Mouse (Mus musculus): ENCODE measurements around the gene Abcc1. TPM values are rescaled to one million over a fixed set of nuclear protein-coding genes. Genes with fewer than 3 reads are reported as not detected.

The Abcc1 gene
- polyA plus RNA-seq, 1 experiment from 2014 or later = 15.6 TPM

DNA sequence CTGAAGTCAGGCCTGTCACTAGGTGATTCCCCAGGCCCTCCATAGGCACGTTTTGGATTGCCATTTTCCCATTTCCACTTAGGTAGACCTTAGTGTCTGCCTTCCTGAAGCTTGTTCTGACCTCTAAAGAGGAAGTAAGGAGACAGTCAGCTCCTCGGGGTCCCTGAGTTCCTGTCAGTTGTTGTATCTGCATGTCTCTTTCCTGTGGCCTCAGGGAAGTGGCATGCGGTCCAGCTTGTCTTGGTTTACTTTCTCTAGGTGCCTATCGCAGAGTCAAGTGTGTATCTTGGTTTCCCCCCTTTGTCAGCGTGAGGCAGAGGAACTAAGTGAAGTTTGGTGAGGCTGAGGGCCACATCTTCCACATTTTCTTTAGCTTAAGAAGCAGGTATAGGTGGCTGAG is 17.3 kb downstream of the Abcc1 start:
- H3K27ac ChIP-seq = no peak overlapping the region
- no peak overlapping the region for H3K9ac ChIP-seq
- no peak for ATAC-seq (ENCODE audit: insufficient number of reproducible peaks, low FRiP score, low TSS enrichment, low read depth)
- no peak overlapping the region for H3K4me3 ChIP-seq
- no peaks in the 10 kb centered on the region for H3K9me3 ChIP-seq
- no peaks in the 10 kb centered on the region for H3K27me3 ChIP-seq
- H3K4me2 ChIP-seq = no peak overlapping the region
- WGBS = 74% methylated on average over 5 of the region's 5 CpGs
- no peaks in the 10 kb centered on the region for H3K36me3 ChIP-seq
- peaks cover 6% of the 10 kb centered on the region; the same call in 1 of the 2 replicates for H3K4me1 ChIP-seq

DNA sequence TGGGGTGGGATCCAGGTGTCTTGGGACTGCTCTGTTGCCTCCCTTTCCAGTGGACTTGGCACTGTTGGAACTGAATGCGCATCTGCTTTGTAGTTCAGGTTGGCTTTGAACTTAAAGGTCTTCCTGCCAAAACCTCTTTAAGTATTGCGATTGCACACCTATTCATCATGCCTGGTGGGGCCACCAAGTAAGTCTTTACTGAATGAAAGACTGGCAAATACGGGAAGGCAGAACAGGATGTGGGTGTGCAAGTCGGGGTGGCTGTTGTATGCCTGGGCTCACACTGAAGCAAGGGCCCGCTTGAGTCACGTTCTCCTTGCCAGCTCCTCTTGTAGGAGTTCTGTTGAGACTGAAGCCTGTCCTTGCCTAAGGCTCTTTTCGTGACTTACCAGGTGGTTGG is 18.5 kb downstream of the Abcc1 start:
- Histone ChIP-seq H3K9me3 (no peaks in the 10 kb centered on the region), H3K27ac (no peak overlapping the region), H3K9ac (no peak overlapping the region), H3K27me3 (no peaks in the 10 kb centered on the region), H3K4me3 (no peak overlapping the region), H3K36me3 (no peaks in the 10 kb centered on the region), H3K4me1 (peaks cover 6% of the 10 kb centered on the region; the same call in 1 of the 2 replicates), H3K4me2 (no peak overlapping the region)
- no peak for ATAC-seq (ENCODE audit: insufficient number of reproducible peaks, low FRiP score, low TSS enrichment, low read depth)
- 80% methylated on average over 7 of the region's 7 CpGs for WGBS

DNA sequence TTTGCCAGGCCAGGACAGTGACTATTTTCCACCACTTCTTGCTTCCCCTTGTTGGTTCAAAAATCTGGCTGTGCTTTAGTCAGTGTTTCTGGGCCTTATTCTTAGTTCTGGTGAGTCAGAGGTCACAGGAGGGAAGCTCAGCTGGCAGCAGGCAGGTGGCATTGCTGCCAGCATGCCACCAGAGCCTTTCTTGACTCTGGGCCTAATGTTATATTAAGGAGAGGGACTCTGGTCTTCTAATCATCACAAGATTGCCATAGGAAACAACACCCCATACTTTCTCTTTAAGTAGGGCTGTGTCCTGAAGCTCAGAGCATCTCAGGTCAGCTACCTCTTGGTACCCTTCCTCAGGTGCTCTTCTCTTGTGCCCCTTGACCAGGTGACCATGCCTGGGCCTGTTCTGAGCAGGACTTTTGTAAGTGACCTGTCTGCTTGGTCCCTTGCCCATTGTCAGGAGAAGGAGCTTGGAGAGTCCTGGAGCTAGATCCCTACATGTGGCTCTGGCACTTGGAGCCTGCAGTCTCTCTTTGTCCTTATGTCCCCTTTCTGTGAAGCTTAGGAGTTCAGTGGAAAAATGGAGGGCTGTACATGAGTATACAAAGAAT is 19.8 kb downstream of the Abcc1 start:
- ATAC-seq (ENCODE audit: insufficient number of reproducible peaks, low FRiP score, low TSS enrichment, low read depth) = no peak
- no peaks in the 10 kb centered on the region for H3K36me3 ChIP-seq
- H3K27me3 ChIP-seq = no peaks in the 10 kb centered on the region
- no peak overlapping the region for H3K27ac ChIP-seq
- H3K4me1 ChIP-seq = peaks cover 6% of the 10 kb centered on the region; the same call in 1 of the 2 replicates
- no peaks in the 10 kb centered on the region for H3K9me3 ChIP-seq
- H3K4me2 ChIP-seq = no peak overlapping the region
- no peak overlapping the region for H3K4me3 ChIP-seq
- no peak overlapping the region for H3K9ac ChIP-seq

DNA sequence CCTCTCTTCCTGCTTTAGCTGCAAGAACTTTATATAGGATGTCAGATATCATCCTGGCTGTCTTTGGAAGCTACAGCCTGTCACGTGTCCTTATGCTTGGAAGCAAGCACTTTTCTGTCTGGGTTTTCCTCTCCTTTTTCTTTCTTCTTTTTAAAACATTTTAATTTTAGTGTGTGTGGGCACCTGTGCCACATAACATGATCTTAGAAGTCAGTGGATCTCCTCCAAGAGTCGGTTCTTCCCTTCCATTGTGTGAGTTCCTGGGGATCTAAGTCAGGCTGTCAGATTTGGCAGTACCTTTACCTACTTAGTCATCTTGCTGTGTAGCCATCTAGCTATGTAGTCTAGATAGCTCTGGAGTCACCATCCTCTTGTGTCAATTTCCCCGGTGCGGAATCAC is 37.9 kb downstream of the Abcc1 start:
- Histone ChIP-seq H3K36me3 (peaks cover 19% of the 10 kb centered on the region), H3K4me1 (no peaks in the 10 kb centered on the region), H3K27me3 (no peaks in the 10 kb centered on the region), H3K27ac (no peak overlapping the region), H3K9ac (no peak overlapping the region), H3K4me2 (no peak overlapping the region), H3K9me3 (no peaks in the 10 kb centered on the region), H3K4me3 (no peak overlapping the region)
- WGBS = 93% methylated on average over 4 of the region's 4 CpGs
- ATAC-seq (ENCODE audit: insufficient number of reproducible peaks, low FRiP score, low TSS enrichment, low read depth) = no peak

DNA sequence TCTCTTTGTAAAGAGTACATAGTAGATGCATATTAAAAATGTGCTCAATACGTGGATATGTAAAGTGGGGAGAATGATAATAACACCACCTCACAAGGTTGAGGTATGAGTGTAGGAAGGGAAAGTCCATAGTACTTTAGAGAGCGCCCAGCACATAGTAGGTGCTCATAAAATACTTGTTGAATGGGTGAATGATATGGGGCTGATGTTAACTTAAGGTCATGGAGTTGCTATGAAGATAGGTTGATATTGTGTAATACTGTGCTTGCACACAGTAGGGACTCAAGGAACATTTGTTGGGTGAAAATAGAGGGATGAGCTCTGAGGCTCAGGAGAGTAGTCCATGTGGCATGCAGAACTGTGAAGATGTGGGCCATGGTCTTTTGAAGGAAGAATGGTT is 42.1 kb downstream of the Abcc1 start:
- no peak for ATAC-seq (ENCODE audit: insufficient number of reproducible peaks, low FRiP score, low TSS enrichment, low read depth)
- WGBS = 87% methylated on average over 2 of the region's 2 CpGs
- peaks cover 34% of the 10 kb centered on the region for H3K36me3 ChIP-seq
- no peaks in the 10 kb centered on the region for H3K9me3 ChIP-seq
- no peaks in the 10 kb centered on the region for H3K4me1 ChIP-seq
- no peak overlapping the region for H3K4me2 ChIP-seq
- H3K9ac ChIP-seq = no peak overlapping the region
- H3K27me3 ChIP-seq = no peaks in the 10 kb centered on the region
- no peak overlapping the region for H3K27ac ChIP-seq
- H3K4me3 ChIP-seq = no peak overlapping the region

DNA sequence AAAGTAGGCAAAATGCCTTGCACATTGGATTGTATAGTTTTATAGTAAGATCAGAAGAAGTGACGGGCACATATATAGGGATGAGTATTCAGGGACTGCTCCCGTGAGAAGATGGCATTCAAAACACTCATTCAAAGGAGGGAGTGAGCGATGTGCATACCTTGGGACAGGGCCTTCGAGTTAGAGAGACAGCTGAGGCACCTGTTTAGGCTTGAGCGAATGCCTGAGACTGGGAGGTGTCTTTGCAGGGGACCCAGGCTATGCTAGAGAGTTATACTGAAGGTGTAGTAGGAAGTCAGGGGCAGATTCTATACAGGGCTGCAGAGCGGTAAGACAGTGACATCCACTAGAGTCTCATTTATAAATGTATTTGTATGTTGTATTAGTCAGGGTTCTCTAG is 44.3 kb downstream of the Abcc1 start:
- Histone ChIP-seq H3K9ac (no peak overlapping the region), H3K9me3 (no peaks in the 10 kb centered on the region), H3K36me3 (peaks cover 46% of the 10 kb centered on the region), H3K27ac (no peak overlapping the region), H3K4me2 (no peak overlapping the region), H3K27me3 (no peaks in the 10 kb centered on the region), H3K4me1 (no peaks in the 10 kb centered on the region), H3K4me3 (no peak overlapping the region)
- ATAC-seq (ENCODE audit: insufficient number of reproducible peaks, low FRiP score, low TSS enrichment, low read depth) = no peak
- 94% methylated on average over 6 of the region's 6 CpGs for WGBS

DNA sequence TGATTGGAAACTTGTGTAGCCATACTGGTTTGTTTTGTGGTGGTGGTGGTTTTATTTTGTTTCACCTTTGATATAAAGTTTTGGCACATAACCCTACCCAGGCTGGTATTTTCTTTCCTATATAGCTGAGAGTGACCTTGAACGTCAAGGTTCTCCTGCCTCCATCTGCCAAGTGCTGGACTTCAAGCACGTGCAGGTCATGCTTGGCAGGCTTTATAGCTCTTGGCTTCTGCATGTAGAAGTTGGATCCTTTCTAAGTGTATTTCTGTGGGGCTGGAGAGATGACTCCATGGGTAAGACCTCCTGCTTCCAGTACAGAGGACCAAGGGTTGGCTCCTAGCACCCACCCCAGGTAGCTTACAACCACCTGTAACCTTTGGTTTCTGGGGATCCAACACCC is 47.8 kb downstream of the Abcc1 start:
- no peaks in the 10 kb centered on the region for H3K27me3 ChIP-seq
- no peak for ATAC-seq (ENCODE audit: insufficient number of reproducible peaks, low FRiP score, low TSS enrichment, low read depth)
- WGBS = 78% methylated on average over 2 of the region's 2 CpGs
- no peaks in the 10 kb centered on the region for H3K4me1 ChIP-seq
- H3K9ac ChIP-seq = no peak overlapping the region
- H3K36me3 ChIP-seq = peaks cover 53% of the 10 kb centered on the region
- H3K9me3 ChIP-seq = no peaks in the 10 kb centered on the region
- no peak overlapping the region for H3K4me2 ChIP-seq
- no peak overlapping the region for H3K27ac ChIP-seq
- no peak overlapping the region for H3K4me3 ChIP-seq

DNA sequence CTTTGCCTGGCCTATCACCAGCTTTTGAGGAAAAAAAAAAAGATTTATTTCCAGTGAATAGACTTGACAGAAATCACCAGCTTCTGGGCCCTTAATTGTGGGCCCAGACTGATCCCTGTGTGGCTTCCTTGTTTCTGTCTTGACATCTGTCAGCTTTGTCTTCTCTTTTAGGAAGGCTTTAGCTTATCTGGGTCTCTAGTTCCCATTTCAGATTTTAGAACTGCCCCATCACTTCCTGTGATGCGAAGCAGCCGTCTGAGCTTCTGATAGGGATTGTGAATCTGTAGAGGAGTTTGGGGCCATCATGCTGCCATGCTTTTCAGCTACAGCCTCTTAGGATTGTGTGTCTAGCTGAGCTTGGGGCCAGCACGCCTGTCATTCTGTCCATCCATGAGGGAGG is 48.4 kb downstream of the Abcc1 start:
- Histone ChIP-seq H3K4me3 (no peak overlapping the region), H3K4me1 (no peaks in the 10 kb centered on the region), H3K36me3 (peaks cover 57% of the 10 kb centered on the region), H3K9me3 (no peaks in the 10 kb centered on the region), H3K27me3 (no peaks in the 10 kb centered on the region), H3K9ac (no peak overlapping the region), H3K27ac (no peak overlapping the region), H3K4me2 (no peak overlapping the region)
- no peak for ATAC-seq (ENCODE audit: insufficient number of reproducible peaks, low FRiP score, low TSS enrichment, low read depth)
- WGBS = 87% methylated on average over 3 of the region's 3 CpGs

DNA sequence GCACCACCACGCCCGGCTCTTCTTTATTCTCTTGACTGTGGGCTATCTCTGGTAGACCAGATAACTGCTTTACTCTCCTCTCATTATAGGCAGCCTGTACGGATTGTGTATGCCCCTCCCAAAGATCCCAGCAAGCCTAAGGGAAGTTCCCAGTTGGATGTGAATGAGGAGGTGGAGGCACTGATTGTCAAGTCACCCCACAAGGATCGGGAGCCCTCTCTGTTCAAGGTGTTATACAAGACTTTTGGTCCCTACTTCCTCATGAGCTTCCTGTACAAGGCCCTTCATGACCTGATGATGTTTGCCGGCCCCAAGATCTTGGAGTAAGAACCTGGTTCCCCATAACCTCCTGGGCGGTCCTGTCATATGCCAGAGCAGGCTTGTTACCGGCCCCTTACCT is 49.3 kb downstream of the Abcc1 start:
- no peaks in the 10 kb centered on the region for H3K4me1 ChIP-seq
- H3K9ac ChIP-seq = no peak overlapping the region
- H3K4me2 ChIP-seq = no peak overlapping the region
- H3K4me3 ChIP-seq = no peak overlapping the region
- ATAC-seq (ENCODE audit: insufficient number of reproducible peaks, low FRiP score, low TSS enrichment, low read depth) = no peak
- H3K9me3 ChIP-seq = no peaks in the 10 kb centered on the region
- H3K27me3 ChIP-seq = no peaks in the 10 kb centered on the region
- 87% methylated on average over 7 of the region's 7 CpGs for WGBS
- no peak overlapping the region for H3K27ac ChIP-seq
- peaks cover 52% of the 10 kb centered on the region for H3K36me3 ChIP-seq

DNA sequence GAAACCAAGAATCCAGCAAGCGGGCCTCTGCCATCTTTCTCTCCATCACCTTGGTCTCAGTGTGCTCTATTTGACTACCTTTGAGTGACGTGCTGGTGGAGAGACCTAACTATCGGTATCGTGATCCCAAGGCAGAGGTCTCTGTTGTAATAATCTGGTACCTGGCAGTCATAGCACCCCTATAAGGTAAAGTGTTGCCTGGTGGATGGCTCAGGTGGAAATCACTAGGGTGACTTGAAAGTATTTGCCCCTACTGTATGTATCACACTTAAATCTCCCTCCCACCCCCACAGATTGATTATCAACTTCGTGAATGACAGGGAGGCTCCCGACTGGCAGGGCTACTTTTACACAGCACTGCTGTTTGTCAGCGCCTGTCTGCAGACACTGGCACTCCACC is 49.8 kb downstream of the Abcc1 start:
- H3K27me3 ChIP-seq = no peaks in the 10 kb centered on the region
- H3K4me2 ChIP-seq = no peak overlapping the region
- ATAC-seq (ENCODE audit: insufficient number of reproducible peaks, low FRiP score, low TSS enrichment, low read depth) = no peak
- peaks cover 47% of the 10 kb centered on the region for H3K36me3 ChIP-seq
- H3K9ac ChIP-seq = no peak overlapping the region
- H3K9me3 ChIP-seq = no peaks in the 10 kb centered on the region
- no peaks in the 10 kb centered on the region for H3K4me1 ChIP-seq
- H3K4me3 ChIP-seq = no peak overlapping the region
- no peak overlapping the region for H3K27ac ChIP-seq
- WGBS = 85% methylated on average over 7 of the region's 7 CpGs

DNA sequence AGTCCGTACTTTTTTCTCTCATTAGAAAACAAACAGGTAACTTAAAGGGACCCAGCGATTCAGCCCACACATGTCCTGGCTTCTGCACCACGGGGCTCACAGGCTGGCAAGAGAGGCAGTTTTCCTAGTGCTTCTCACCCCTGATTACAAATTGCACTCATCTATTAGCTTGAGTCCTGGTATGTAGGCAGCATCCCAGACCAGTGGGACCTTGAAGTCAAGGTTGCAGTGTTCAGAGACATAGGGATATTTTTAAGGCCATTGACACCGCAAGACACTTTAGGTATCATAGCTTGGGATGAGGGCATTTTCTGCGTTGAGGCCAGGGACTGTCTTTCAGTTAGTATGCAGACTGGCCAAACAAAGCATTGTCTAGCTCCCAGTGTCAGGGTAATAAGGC is 51.2 kb downstream of the Abcc1 start:
- peaks cover 37% of the 10 kb centered on the region for H3K36me3 ChIP-seq
- 90% methylated on average over 5 of the region's 5 CpGs for WGBS
- H3K4me2 ChIP-seq = no peak overlapping the region

DNA sequence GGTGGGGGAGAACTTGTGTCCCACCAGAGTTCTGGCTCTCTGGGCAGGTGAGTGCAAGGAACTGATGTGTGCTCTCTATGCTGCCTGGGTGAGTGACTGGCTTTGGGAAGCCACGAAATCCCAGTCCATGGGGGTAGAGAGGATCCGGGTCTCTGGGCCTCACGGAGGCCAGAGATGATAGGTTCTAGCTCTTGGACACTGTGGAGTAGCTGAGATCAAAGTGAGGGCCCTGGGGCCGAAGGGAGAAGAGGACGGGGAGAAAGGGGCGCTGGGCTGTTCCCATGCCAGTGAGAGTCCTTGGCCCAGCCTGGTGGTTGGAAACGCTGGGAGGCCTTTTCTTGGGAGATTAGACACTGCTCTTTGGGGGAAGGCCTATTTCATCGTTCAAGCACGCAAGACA is 53.8 kb downstream of the Abcc1 start:
- H3K36me3 ChIP-seq = peaks cover 30% of the 10 kb centered on the region
- no peak for ATAC-seq (ENCODE audit: insufficient number of reproducible peaks, low FRiP score, low TSS enrichment, low read depth)
- no peak overlapping the region for H3K4me3 ChIP-seq
- H3K9me3 ChIP-seq = no peaks in the 10 kb centered on the region
- H3K27me3 ChIP-seq = no peaks in the 10 kb centered on the region
- WGBS = 90% methylated on average over 9 of the region's 9 CpGs
- no peak overlapping the region for H3K9ac ChIP-seq
- H3K27ac ChIP-seq = no peak overlapping the region
- H3K4me1 ChIP-seq = no peaks in the 10 kb centered on the region
- H3K4me2 ChIP-seq = no peak overlapping the region

More for the DNA sequence above, 51.2 kb downstream of the Abcc1 start:
- no peaks in the 10 kb centered on the region for H3K9me3 ChIP-seq
- no peak overlapping the region for H3K4me3 ChIP-seq
- H3K27ac ChIP-seq = no peak overlapping the region
- ATAC-seq (ENCODE audit: insufficient number of reproducible peaks, low FRiP score, low TSS enrichment, low read depth) = no peak
- H3K27me3 ChIP-seq = no peaks in the 10 kb centered on the region
- no peak overlapping the region for H3K9ac ChIP-seq
- no peaks in the 10 kb centered on the region for H3K4me1 ChIP-seq

Data from limb, embryonic 15.5 days (tissue).